Mouse (Mus musculus) cerebellum, adult (tissue): ENCODE results near the gene Adgrd1.
"Not testable (repeated sequence)": the region's sequence is repeated elsewhere in the genome, so short reads cannot be mapped to it uniquely, and the experiment has no call there.

Source experiments
- ATAC-seq: cut with Nextera tagmentation; 2 replicates; pipeline ENCODE4 v1.9.2; 2017; ENCODE audit warnings: mild to moderate bottlenecking, moderate library complexity, mixed read lengths; ENCODE audit not compliant: insufficient number of reproducible peaks, low FRiP score, low TSS enrichment

The Adgrd1 gene

GRCm38 (mm10) chr5:129092345-129093065, 4.0 kb upstream of the Adgrd1 start:
- no peak for ATAC-seq

DNA sequence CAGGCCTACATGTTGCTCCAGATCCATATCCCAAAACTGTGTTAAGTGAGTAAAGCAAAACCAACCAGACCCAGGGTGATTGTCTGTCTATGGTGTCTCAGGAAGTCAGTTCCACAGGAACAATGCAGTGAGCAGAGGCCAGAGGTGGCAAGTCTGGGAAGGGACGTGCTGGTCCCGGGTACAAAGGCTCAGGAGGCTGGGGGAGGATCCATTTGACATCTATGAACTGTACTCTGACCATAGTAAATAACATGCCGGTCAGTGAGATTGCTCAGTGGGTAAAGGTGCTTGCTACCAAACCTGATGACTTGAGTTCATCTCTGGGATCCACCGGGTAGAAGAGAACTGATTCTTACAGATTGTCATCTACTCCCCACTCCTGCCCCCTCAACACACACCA, 3.4 kb upstream of the Adgrd1 start:
- ATAC-seq, result no peak

DNA sequence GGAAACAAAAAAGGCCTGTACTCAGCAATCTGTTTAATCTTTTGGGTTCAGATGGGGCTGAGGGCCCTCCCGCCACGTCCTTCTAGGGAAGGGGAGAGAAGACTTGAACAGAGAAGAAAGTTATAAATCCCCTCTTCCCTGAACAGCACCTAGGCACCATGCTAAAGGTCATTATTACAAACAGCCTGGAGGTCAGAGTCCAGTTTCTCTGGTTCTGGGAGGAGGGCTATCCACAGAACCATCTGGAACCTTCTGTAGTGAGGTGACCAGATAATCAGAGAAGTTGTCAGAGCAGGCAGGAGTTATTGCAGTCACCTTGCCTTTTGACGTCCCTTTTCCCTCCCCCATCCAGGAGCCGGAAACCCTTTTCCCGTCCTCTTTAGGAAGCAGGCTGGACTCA, 2.3 kb upstream of the Adgrd1 start:
- ATAC-seq, result no peak

GRCm38 (mm10) chr5:129104043-129104442, 7.5 kb downstream of the Adgrd1 start:
- no peak for ATAC-seq

DNA sequence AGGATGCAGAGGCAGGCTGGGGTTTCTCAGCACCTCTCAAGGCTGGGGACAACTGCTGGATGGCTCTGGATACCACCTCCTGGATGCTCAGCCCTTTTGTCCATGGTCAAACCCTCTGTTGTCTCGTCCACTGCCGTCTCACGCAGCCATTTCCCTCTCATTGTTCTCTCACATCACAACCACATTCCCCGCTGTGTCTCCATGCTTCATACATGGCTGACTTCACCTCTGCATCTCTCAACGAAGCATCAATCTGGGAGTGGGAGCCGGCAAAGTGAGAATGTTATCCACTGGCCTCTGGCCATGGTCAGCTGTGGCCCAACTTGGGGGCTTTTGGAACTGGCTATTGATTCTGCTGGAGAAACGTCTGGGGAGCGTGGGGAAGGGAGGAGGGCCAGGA, 15.2 kb downstream of the Adgrd1 start:
- no peak for ATAC-seq

GRCm38 (mm10) chr5:129113741-129114476, 17.4 kb downstream of the Adgrd1 start:
- no peak for ATAC-seq

DNA sequence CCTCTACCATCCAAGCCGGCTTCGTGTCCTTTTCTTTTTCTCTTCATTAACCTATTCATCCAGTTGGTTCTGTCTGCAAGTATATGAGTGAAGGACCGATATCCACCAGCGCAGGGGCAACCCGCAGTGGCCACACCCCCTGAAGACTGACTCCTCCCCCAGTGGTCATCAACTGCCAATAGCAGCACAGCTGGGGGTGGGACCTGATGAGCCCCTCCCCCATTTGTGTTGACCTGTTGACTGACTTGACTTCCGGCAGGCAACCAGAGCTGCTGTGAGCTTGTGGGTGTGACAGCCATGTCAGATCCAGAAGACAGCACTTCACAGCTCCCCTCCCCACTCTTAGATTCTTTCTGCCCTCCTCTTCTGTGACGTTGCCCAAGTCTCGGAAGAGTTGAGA, 19.7 kb downstream of the Adgrd1 start:
- ATAC-seq, result no peak

GRCm38 (mm10) chr5:129117593-129118113, 21.1 kb downstream of the Adgrd1 start:
- no peak for ATAC-seq

- ATAC-seq, result no peak
Measured at GRCm38 (mm10) chr5:129118523-129118922, 22.0 kb downstream of the Adgrd1 start.

- no peak for ATAC-seq
Measured at GRCm38 (mm10) chr5:129119146-129119545, 22.6 kb downstream of the Adgrd1 start.

GRCm38 (mm10) chr5:129121654-129122285, 25.2 kb downstream of the Adgrd1 start:
- ATAC-seq, result no peak

DNA sequence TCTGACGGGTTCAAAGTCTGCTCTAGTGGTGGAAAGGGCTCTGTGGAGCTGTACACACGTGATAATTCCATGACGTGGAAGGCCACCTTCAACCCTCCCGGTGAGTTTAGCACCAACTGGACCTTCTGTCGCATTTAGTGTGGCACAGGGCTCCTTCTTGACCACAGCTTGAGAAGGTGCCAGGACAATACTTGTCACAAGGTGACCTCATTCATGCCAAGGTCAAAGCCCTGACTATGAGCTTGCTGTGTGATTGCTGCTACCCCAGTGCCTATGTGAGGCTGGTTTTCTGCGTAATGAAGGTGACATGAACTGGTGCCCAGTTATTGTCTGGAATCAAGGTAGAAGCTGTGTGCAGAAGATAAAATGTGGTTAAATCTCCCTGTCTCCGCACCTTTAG, 25.9 kb downstream of the Adgrd1 start:
- ATAC-seq, result no peak

DNA sequence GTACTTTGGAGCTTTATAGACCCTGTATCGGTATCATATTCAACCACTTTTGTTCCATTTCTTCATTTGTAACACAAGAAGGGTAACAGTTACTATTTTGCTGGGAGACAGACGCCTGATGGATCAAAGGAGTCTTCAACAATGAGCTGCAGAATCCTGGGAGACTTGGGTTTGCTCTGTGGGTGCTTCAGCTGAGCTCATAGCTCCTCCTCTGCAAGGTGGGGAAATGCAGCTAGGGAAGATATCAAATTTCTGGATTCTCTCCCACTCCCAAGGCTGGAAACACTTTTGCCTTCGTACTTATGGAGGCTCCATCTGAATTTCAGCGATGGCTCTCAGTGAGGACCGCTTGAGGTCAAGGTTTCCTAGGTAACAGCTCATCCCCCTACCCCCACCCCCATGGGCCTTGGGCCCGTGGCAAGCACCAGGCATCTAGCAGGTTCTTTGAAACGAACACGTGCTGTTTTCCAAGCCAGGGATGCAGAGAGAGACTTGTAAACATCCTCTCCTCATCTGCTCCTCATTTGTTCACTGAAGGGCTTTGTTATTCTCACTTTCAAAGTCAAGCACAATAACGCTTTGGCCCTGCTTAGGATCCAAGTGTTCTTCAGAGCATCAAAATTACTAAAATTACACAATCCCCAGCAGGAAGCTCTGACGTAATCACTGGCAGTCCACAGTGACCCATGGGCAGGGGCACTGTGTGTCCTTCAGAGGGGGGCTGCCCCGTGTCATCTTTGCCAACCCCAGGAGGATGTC, 27.7 kb downstream of the Adgrd1 start:
- ATAC-seq, result no peak

DNA sequence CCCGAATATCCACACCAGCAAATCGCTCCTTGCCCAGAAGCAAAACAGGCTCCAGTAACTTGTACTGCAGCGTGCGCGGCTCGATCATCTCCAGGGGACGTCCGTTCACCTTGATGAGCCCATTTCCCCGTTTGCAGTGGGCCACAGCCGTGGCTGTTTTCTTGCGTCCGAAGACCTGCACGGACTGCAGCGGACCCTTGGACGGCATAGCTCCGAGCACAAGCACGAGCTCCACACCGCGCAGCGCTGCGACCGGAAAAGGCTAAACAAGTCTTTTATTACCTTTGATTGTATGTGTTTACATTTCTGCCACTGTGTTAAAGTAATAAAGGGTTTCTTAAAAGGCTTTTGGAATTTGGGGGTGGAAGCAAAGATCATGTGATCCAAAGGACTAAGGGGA, 31.8 kb downstream of the Adgrd1 start:
- ATAC-seq, result not testable (repeated sequence)

DNA sequence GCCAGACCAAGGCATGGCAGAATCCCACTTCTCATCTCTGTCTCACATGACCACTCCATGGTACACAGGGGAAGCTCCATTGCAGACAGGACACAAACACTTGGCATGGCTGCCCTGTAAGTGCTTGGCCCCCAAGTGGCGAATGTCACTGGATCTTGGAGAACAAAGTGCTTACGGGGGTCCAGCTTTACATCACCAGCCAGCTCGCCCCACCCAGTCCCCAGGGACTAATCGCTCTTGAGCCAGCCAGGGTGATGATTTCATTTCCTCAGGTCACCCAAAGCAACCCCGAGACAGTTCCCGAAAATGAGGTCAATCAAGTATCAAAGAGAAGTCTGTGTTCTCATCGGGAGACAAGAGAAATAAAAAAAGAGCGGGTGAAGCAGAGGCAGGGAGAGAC, 33.8 kb downstream of the Adgrd1 start:
- no peak for ATAC-seq

DNA sequence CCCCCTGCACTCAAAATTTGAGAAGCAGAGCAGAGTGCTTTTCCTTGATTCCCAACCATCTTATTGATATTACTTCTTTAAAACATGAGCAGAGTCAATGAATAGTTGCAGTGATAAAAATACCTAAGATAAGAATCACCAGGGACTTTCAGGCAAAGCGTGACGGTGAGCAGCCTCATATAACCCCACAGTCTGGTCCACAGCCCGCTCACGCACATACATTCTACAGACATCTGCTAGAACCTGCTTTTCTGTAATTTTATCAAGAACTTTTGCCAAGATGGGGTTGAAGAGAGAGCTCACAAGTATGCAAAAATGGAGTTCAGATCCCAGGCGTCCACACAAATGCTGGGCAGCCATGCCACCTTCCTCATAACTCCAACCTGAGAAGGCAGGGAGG, 40.9 kb downstream of the Adgrd1 start:
- no peak for ATAC-seq

GRCm38 (mm10) chr5:129138576-129138975, 42.0 kb downstream of the Adgrd1 start:
- ATAC-seq, result no peak

- no peak for ATAC-seq
Measured at GRCm38 (mm10) chr5:129142801-129143200, 46.3 kb downstream of the Adgrd1 start.

- ATAC-seq, result no peak
Measured at GRCm38 (mm10) chr5:129145307-129145935, 48.9 kb downstream of the Adgrd1 start.

DNA sequence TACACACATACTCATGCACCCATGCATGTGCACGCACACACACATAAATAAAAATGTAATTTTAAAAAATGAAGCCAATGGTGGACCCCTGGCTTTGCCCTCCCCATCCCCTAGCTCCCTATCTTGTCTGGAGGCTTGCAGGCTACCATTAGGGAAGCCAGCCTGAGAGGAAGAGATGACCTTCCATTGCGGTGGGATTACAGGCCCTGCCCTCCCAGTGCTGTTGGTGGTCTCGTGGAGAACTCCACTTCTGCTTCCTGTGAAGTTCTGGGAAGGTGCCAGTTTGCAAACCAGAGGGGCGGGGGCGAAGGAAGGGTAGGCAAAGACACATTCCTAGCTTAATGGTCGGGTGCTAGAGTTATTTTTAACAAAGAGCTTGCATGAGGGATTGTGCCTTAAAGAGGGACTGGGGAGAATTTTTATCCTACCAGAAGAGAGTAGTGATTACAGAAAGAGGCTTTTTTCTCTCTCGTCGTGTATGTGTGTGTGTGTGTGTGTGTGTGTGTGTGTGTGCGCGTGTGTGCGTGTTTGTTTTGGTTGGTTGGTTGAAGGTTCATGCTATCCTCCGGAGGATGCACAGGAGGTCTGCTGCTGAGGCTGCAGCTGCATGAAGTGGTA, 50.5 kb downstream of the Adgrd1 start:
- no peak for ATAC-seq
